9 mouse cellular contexts compared by ENCODE assay signal in genomic region chr14:60586687-60587453, GRCm38 (mm10). TPM values are rescaled to one million over a fixed set of nuclear protein-coding genes. Genes with fewer than 3 reads are reported as not detected.
A peak's percentile ranks its signal among the peaks of the same experiment; 100 is the strongest.
DNase-seq lines count a peak whose midpoint lies in the region; ATAC-seq lines count a peak whose summit lies in the region.
"Had no signal": no experiment of that assay in that cellular context is flagged by ENCODE, and none has a peak within 500 bp of the region (broad histone marks: within the 10 kb centered on the region; RNA-seq: fewer than 3 reads in every experiment).

No protein-coding gene starts in this region.

- peak overlapping the region; percentile 60 for H3K27ac ChIP-seq in lung, embryonic 15.5 days
- peak overlapping the region; percentile 39; the same call in 1 of the 2 replicates for H3K27ac ChIP-seq in embryonic facial prominence, embryonic 14.5 days (replicated peaks; ENCODE audit: low read depth, low read length)
- peak overlapping the region; percentile 76 for H3K27ac ChIP-seq in hindbrain, embryonic 10.5 days
- H3K27ac ChIP-seq: embryonic facial prominence, embryonic 15.5 days had no signal

- H3K9me3 ChIP-seq in lung, embryonic 15.5 days, result no peaks in the 10 kb centered on the region
- no peaks in the 10 kb centered on the region for H3K9me3 ChIP-seq in embryonic facial prominence, embryonic 14.5 days (ENCODE audit: control insufficient read depth, low read length)
- 0 out of 2 replicates have a peak, but pooled peaks cover under 1% of the 10 kb centered on the region for H3K9me3 ChIP-seq in hindbrain, embryonic 10.5 days
- H3K9me3 ChIP-seq: embryonic facial prominence, embryonic 15.5 days had no signal

- peaks cover 29% of the 10 kb centered on the region for H3K4me1 ChIP-seq in lung, embryonic 15.5 days
- 0 out of 2 replicates have a peak, but pooled peaks cover 8% of the 10 kb centered on the region for H3K4me1 ChIP-seq in embryonic facial prominence, embryonic 14.5 days (ENCODE audit: control insufficient read depth, insufficient read depth, low read length)
- H3K4me1 ChIP-seq in hindbrain, embryonic 10.5 days (replicated peaks), result peaks cover 34% of the 10 kb centered on the region

- no peaks in the 10 kb centered on the region for H3K36me3 ChIP-seq in lung, embryonic 15.5 days
- H3K36me3 ChIP-seq in embryonic facial prominence, embryonic 14.5 days (ENCODE audit: control insufficient read depth, insufficient read depth, low read length), result no peaks in the 10 kb centered on the region
- no peaks in the 10 kb centered on the region for H3K36me3 ChIP-seq in hindbrain, embryonic 10.5 days
- H3K36me3 ChIP-seq: embryonic facial prominence, embryonic 15.5 days had no signal

- H3K4me2 ChIP-seq in lung, embryonic 15.5 days, result no peak overlapping the region
- H3K4me2 ChIP-seq in embryonic facial prominence, embryonic 14.5 days (ENCODE audit: low read depth, low read length), result no peak overlapping the region
- H3K4me2 ChIP-seq: embryonic facial prominence, embryonic 15.5 days had no signal

- DNase-seq in lung, postnatal 36 days, result no peak
- peak; percentile 53 for DNase-seq in embryonic facial prominence, embryonic 14.5 days (ENCODE audit: low spot score)
- peak; percentile 39 for DNase-seq in hindbrain, embryonic 10.5 days (ENCODE audit: low spot score)
- DNase-seq in retina, embryonic 14.5 days (ENCODE audit: low spot score), result peak; percentile 7
- no peak for DNase-seq in adrenal gland, adult 8-10 months

- no peak overlapping the region for H3K4me3 ChIP-seq in lung, embryonic 15.5 days
- H3K4me3 ChIP-seq in embryonic facial prominence, embryonic 14.5 days (ENCODE audit: low read depth, low read length), result no peak overlapping the region
- H3K4me3 ChIP-seq in hindbrain, embryonic 10.5 days, result no peak overlapping the region
- H3K4me3 ChIP-seq: embryonic facial prominence, embryonic 15.5 days had no signal

- 50% methylated on average over 15 of the region's 15 CpGs for WGBS in lung, embryonic 15.5 days
- WGBS in embryonic facial prominence, embryonic 14.5 days, result 41% methylated on average over 15 of the region's 15 CpGs
- 33% methylated on average over 15 of the region's 15 CpGs for WGBS in hindbrain, embryonic 10.5 days

- 0 out of 2 replicates have a peak, but pooled peaks have one; percentile 59 for ATAC-seq in lung, embryonic 15.5 days (ENCODE audit: borderline replicate concordance, extremely low read depth, low FRiP score, low TSS enrichment)
- ATAC-seq in embryonic facial prominence, embryonic 14.5 days (ENCODE audit: low read depth), result 0 out of 2 replicates have a peak, but pooled peaks have one; percentile 22
- no peak for ATAC-seq in erythroblast, adult 5-6 weeks (replicated peaks; ENCODE audit: low FRiP score, poor library complexity, severe bottlenecking)
- ATAC-seq in monocyte, adult 5-6 weeks (replicated peaks; ENCODE audit: insufficient number of reproducible peaks, low FRiP score, low TSS enrichment, poor library complexity, severe bottlenecking), result no peak

- H3K9ac ChIP-seq in lung, embryonic 15.5 days, result no peak overlapping the region
- no peak overlapping the region for H3K9ac ChIP-seq in embryonic facial prominence, embryonic 14.5 days (ENCODE audit: low read depth, low read length)
- H3K9ac ChIP-seq: embryonic facial prominence, embryonic 15.5 days had no signal

- no peaks in the 10 kb centered on the region for H3K27me3 ChIP-seq in lung, embryonic 15.5 days
- H3K27me3 ChIP-seq in embryonic facial prominence, embryonic 14.5 days (replicated peaks; ENCODE audit: control insufficient read depth, insufficient read depth, low read length), result no peaks in the 10 kb centered on the region
- no peaks in the 10 kb centered on the region for H3K27me3 ChIP-seq in hindbrain, embryonic 10.5 days (ENCODE audit: insufficient read depth, poor library complexity, severe bottlenecking)
- H3K27me3 ChIP-seq: embryonic facial prominence, embryonic 15.5 days had no signal

RNA-seq across cellular contexts. Expression of gene Spata13, which starts 46.9 kb away (rescaled TPM):
- 16.1 and 18.1 TPM in 2 replicates for polyA plus RNA-seq in lung, embryonic 15.5 days (2015; fragmentation: Nextera tagmentation; extraction: Ambion mirVana)
- polyA plus RNA-seq in embryonic facial prominence, embryonic 14.5 days (2014; fragmentation: Nextera tagmentation; extraction: Ambion mirVana), result 14.7 and 16.9 TPM in 2 replicates
- polyA plus RNA-seq in hindbrain, embryonic 10.5 days (2016; fragmentation: Nextera tagmentation; extraction: Ambion mirVana), result 56.7 and 66.0 TPM in 2 replicates
- total RNA-seq in erythroblast, adult 5-6 weeks (2015; ENCODE audit: low replicate concordance), result 7.1 and 25.3 TPM in 2 replicates
- total RNA-seq in erythroblast, adult 5-6 weeks (2017; ENCODE audit: low replicate concordance), result 30.1 and 55.5 TPM in 2 replicates
- 100 to 1,000 TPM; 152 to 256 (median 184) TPM for total RNA-seq in adrenal gland, adult 8-10 months (2022)
- total RNA-seq in monocyte, adult 5-6 weeks (2017), result 207 to 305 TPM (median 214 TPM) in 3 replicates

Comparison
In these comparisons a context has a peak if more than half of its experiments do, and no peak if none do; other contexts are left out.
1. ATAC-seq: peak in lung, embryonic 15.5 days (single experiment) and embryonic facial prominence, embryonic 14.5 days (single experiment); none in erythroblast, adult 5-6 weeks (single experiment) and monocyte, adult 5-6 weeks (single experiment).
2. DNase-seq: peak in embryonic facial prominence, embryonic 14.5 days (single experiment), hindbrain, embryonic 10.5 days (single experiment) and retina, embryonic 14.5 days (single experiment); none in lung, postnatal 36 days (single experiment) and adrenal gland, adult 8-10 months (single experiment).
3. Peak in every context shown above with its lines, with median percentiles within 50 percentile points of each other: H3K27ac ChIP-seq.